Mouse (Mus musculus): ENCODE results near the gene Btg4.

The Btg4 gene

GRCm38 (mm10) chr9:51169133-51169532, 108.4 kb downstream of the Btg4 start:
- peak; percentile 48 for DNase-seq

All from lung, postnatal 36 days (tissue).